Mouse (Mus musculus) liver, embryonic 13.5 days (tissue): ENCODE data around the gene Hunk. TPM values are rescaled to one million over a fixed set of nuclear protein-coding genes. Genes with fewer than 3 reads are reported as not detected.

Experiments used
- ATAC-seq: fragments of 200-750 bp; cut with Nextera tagmentation; 2 replicates; pipeline ENCODE4 v1.8.0; 2017; ENCODE audit warnings: low read depth, mild to moderate bottlenecking, moderate number of reproducible peaks, moderate library complexity
- DNase-seq: peaks from one replicate; pipeline ENCODE4 v3.0.0; 2022
- H3K27ac ChIP-seq: fragments of 300-500 bp; sonication (generic); 2 replicates; pipeline ENCODE4 v1.5.1; 2015; ENCODE audit warnings: moderate library complexity, mild to moderate bottlenecking, inconsistent platforms
- H3K27me3 ChIP-seq: fragments of 300-500 bp; sonication (generic); 2 replicates; pipeline ENCODE4 v1.6.1; 2015; ENCODE audit warnings: mild to moderate bottlenecking, inconsistent platforms
- H3K36me3 ChIP-seq: fragments of 300-500 bp; sonication (generic); 2 replicates; pipeline ENCODE4 v1.6.1; 2015; ENCODE audit warnings: mild to moderate bottlenecking, inconsistent platforms
- H3K4me1 ChIP-seq: fragments of 300-500 bp; sonication (generic); replicated peaks from 2 replicates; pipeline ENCODE4 v1.6.1; 2015; ENCODE audit warnings: inconsistent platforms
- H3K4me2 ChIP-seq: fragments of 300-500 bp; sonication (generic); 2 replicates; pipeline ENCODE4 v1.6.1; 2015; ENCODE audit warnings: inconsistent platforms, mild to moderate bottlenecking, moderate library complexity
- H3K4me3 ChIP-seq: fragments of 300-500 bp; sonication (generic); replicated peaks from 2 replicates; pipeline ENCODE4 v1.5.1; 2015; ENCODE audit warnings: mild to moderate bottlenecking, inconsistent platforms
- H3K9ac ChIP-seq: fragments of 300-500 bp; sonication (generic); 2 replicates; pipeline ENCODE4 v1.6.1; 2015; ENCODE audit warnings: mild to moderate bottlenecking, inconsistent platforms
- H3K9me3 ChIP-seq: fragments of 300-500 bp; sonication (generic); replicated peaks from 2 replicates; pipeline ENCODE4 v1.6.1; 2016; ENCODE audit warnings: inconsistent platforms
- WGBS: fragments of 180-500 bp; shearing (Covaris S2); methylation state at CpG from one replicate; pipeline ENCODE4 v1.1.7; 2015; ENCODE audit not compliant: insufficient replicate concordance; 5-methylcytosine and 5-hydroxymethylcytosine counted together
- polyA plus RNA-seq: library from polyadenylated mRNA; unstranded; fragments of >200 nt; fragmentation: Nextera tagmentation; extraction: Ambion mirVana; gene quantifications from 2 replicates; pipeline ENCODE4 v1.2.1, GENCODE M21; 2015

Gene Hunk
- polyA plus RNA-seq, 1 experiment from 2014 or later = 0.98 TPM

- Histone ChIP-seq H3K4me1 (no peaks in the 10 kb centered on the region), H3K4me2 (no peak overlapping the region), H3K4me3 (no peak overlapping the region), H3K9me3 (no peaks in the 10 kb centered on the region), H3K27ac (no peak overlapping the region), H3K36me3 (no peaks in the 10 kb centered on the region), H3K9ac (no peak overlapping the region), H3K27me3 (no peaks in the 10 kb centered on the region)
- WGBS = 31% methylated on average over 9 of the region's 9 CpGs
- ATAC-seq (no peak), DNase-seq (no peak)
These were observed 131.2 kb downstream of the Hunk start for GRCm38 (mm10) chr16:90517041-90517440.

GRCm38 (mm10) chr16:90518232-90518631 is 132.4 kb downstream of the Hunk start:
- Histone ChIP-seq H3K27ac (no peak overlapping the region), H3K9ac (no peak overlapping the region), H3K4me3 (no peak overlapping the region), H3K9me3 (no peaks in the 10 kb centered on the region), H3K4me1 (no peaks in the 10 kb centered on the region), H3K27me3 (no peaks in the 10 kb centered on the region), H3K36me3 (no peaks in the 10 kb centered on the region), H3K4me2 (no peak overlapping the region)
- WGBS = 71% methylated on average over 8 of the region's 8 CpGs
- ATAC-seq (no peak), DNase-seq (no peak)

- Histone ChIP-seq H3K9ac (no peak overlapping the region), H3K27me3 (no peaks in the 10 kb centered on the region), H3K4me2 (no peak overlapping the region), H3K27ac (no peak overlapping the region), H3K9me3 (no peaks in the 10 kb centered on the region), H3K36me3 (no peaks in the 10 kb centered on the region), H3K4me3 (no peak overlapping the region), H3K4me1 (no peaks in the 10 kb centered on the region)
- no peak for DNase-seq
- ATAC-seq = no peak
- 70% methylated on average over 13 of the region's 13 CpGs for WGBS
These were observed 133.0 kb downstream of the Hunk start for GRCm38 (mm10) chr16:90518732-90519295.

- Histone ChIP-seq H3K27me3 (no peaks in the 10 kb centered on the region), H3K4me2 (no peak overlapping the region), H3K27ac (no peak overlapping the region), H3K4me3 (no peak overlapping the region), H3K9ac (no peak overlapping the region), H3K4me1 (no peaks in the 10 kb centered on the region), H3K36me3 (no peaks in the 10 kb centered on the region), H3K9me3 (no peaks in the 10 kb centered on the region)
- DNase-seq (no peak), ATAC-seq (no peak)
- WGBS = 25% methylated on average over 10 of the region's 10 CpGs
These were observed 135.6 kb downstream of the Hunk start for GRCm38 (mm10) chr16:90521191-90521950.

- no peak overlapping the region for H3K4me2 ChIP-seq
- no peak overlapping the region for H3K4me3 ChIP-seq
- DNase-seq (no peak), ATAC-seq (no peak)
- no peaks in the 10 kb centered on the region for H3K4me1 ChIP-seq
- no peaks in the 10 kb centered on the region for H3K9me3 ChIP-seq
- H3K27me3 ChIP-seq = no peaks in the 10 kb centered on the region
- no peak overlapping the region for H3K27ac ChIP-seq
- no peaks in the 10 kb centered on the region for H3K36me3 ChIP-seq
- H3K9ac ChIP-seq = no peak overlapping the region
- 33% methylated on average over 3 of the region's 3 CpGs for WGBS
These were observed 136.1 kb downstream of the Hunk start for GRCm38 (mm10) chr16:90521951-90522255.

- Histone ChIP-seq H3K36me3 (no peaks in the 10 kb centered on the region), H3K4me3 (no peak overlapping the region), H3K4me1 (no peaks in the 10 kb centered on the region), H3K9me3 (no peaks in the 10 kb centered on the region), H3K9ac (no peak overlapping the region), H3K4me2 (no peak overlapping the region), H3K27me3 (no peaks in the 10 kb centered on the region), H3K27ac (no peak overlapping the region)
- 45% methylated on average over 1 of the region's 1 CpGs for WGBS
- ATAC-seq (no peak), DNase-seq (no peak)
These were observed 136.8 kb downstream of the Hunk start for GRCm38 (mm10) chr16:90522575-90522974.

GRCm38 (mm10) chr16:90523373-90523772 is 137.6 kb downstream of the Hunk start:
- Histone ChIP-seq H3K27me3 (no peaks in the 10 kb centered on the region), H3K4me2 (no peak overlapping the region), H3K4me3 (no peak overlapping the region), H3K4me1 (no peaks in the 10 kb centered on the region), H3K27ac (no peak overlapping the region), H3K9ac (no peak overlapping the region), H3K9me3 (no peaks in the 10 kb centered on the region), H3K36me3 (no peaks in the 10 kb centered on the region)
- ATAC-seq (no peak), DNase-seq (no peak)
- WGBS = 25% methylated on average over 6 of the region's 6 CpGs

GRCm38 (mm10) chr16:90523894-90524293 is 138.1 kb downstream of the Hunk start:
- DNase-seq = no peak
- no peaks in the 10 kb centered on the region for H3K27me3 ChIP-seq
- H3K9me3 ChIP-seq = no peaks in the 10 kb centered on the region
- ATAC-seq = no peak; the same call in 1 of the 2 replicates
- no peaks in the 10 kb centered on the region for H3K36me3 ChIP-seq
- H3K4me3 ChIP-seq = no peak overlapping the region
- no peak overlapping the region for H3K27ac ChIP-seq
- WGBS = 63% methylated on average over 18 of the region's 18 CpGs
- no peak overlapping the region for H3K9ac ChIP-seq
- H3K4me1 ChIP-seq = no peaks in the 10 kb centered on the region
- H3K4me2 ChIP-seq = no peak overlapping the region

- Histone ChIP-seq H3K9me3 (no peaks in the 10 kb centered on the region), H3K9ac (no peak overlapping the region), H3K36me3 (no peaks in the 10 kb centered on the region), H3K4me3 (no peak overlapping the region), H3K4me2 (no peak overlapping the region), H3K4me1 (no peaks in the 10 kb centered on the region), H3K27me3 (no peaks in the 10 kb centered on the region), H3K27ac (no peak overlapping the region)
- ATAC-seq (no peak), DNase-seq (no peak)
- 85% methylated on average over 18 of the region's 18 CpGs for WGBS
These were observed 138.6 kb downstream of the Hunk start for GRCm38 (mm10) chr16:90524393-90524792.

- DNase-seq (no peak), ATAC-seq (no peak)
- no peak overlapping the region for H3K4me3 ChIP-seq
- H3K9ac ChIP-seq = no peak overlapping the region
- no peaks in the 10 kb centered on the region for H3K27me3 ChIP-seq
- 70% methylated on average over 10 of the region's 10 CpGs for WGBS
- H3K4me2 ChIP-seq = no peak overlapping the region
- no peaks in the 10 kb centered on the region for H3K9me3 ChIP-seq
- H3K27ac ChIP-seq = no peak overlapping the region
- H3K36me3 ChIP-seq = no peaks in the 10 kb centered on the region
- no peaks in the 10 kb centered on the region for H3K4me1 ChIP-seq
These were observed 147.4 kb downstream of the Hunk start for GRCm38 (mm10) chr16:90533119-90533673.

- Histone ChIP-seq H3K36me3 (no peaks in the 10 kb centered on the region), H3K27ac (no peak overlapping the region), H3K4me3 (no peak overlapping the region), H3K27me3 (no peaks in the 10 kb centered on the region), H3K9me3 (no peaks in the 10 kb centered on the region), H3K9ac (no peak overlapping the region), H3K4me1 (no peaks in the 10 kb centered on the region), H3K4me2 (no peak overlapping the region)
- WGBS = 69% methylated on average over 8 of the region's 8 CpGs
- ATAC-seq (no peak), DNase-seq (no peak)
These were observed 148.8 kb downstream of the Hunk start for GRCm38 (mm10) chr16:90534591-90534990.

GRCm38 (mm10) chr16:90538926-90539325 is 153.1 kb downstream of the Hunk start:
- no peaks in the 10 kb centered on the region for H3K27me3 ChIP-seq
- H3K27ac ChIP-seq = no peak overlapping the region
- no peaks in the 10 kb centered on the region for H3K4me1 ChIP-seq
- DNase-seq (no peak), ATAC-seq (no peak)
- H3K9ac ChIP-seq = no peak overlapping the region
- H3K4me3 ChIP-seq = no peak overlapping the region
- H3K9me3 ChIP-seq = no peaks in the 10 kb centered on the region
- no peak overlapping the region for H3K4me2 ChIP-seq
- no peaks in the 10 kb centered on the region for H3K36me3 ChIP-seq
- 64% methylated on average over 5 of the region's 5 CpGs for WGBS
